Mouse (Mus musculus) midbrain, embryonic 11.5 days (tissue): ENCODE data around the gene Iyd. TPM values are rescaled to one million over a fixed set of nuclear protein-coding genes. Genes with fewer than 3 reads are reported as not detected.
"Not testable (repeated sequence)": the region's sequence is repeated elsewhere in the genome, so short reads cannot be mapped to it uniquely, and the experiment has no call there.

ENCODE experiments used
- ATAC-seq: fragments of 200-750 bp; cut with Nextera tagmentation; 2 replicates; pipeline ENCODE4 v1.8.0; 2017; ENCODE audit warnings: moderate TSS enrichment, moderate library complexity; ENCODE audit not compliant: low FRiP score
- DNase-seq: peaks from one replicate; pipeline ENCODE4 v3.0.0; 2015; ENCODE audit warnings: low spot score; ENCODE audit errors: missing footprints
- H3K27ac ChIP-seq: fragments of 300-500 bp; sonication (generic); 2 replicates; pipeline ENCODE4 v1.5.1; 2014; ENCODE audit warnings: low read depth, low read length
- H3K27me3 ChIP-seq: fragments of 300-500 bp; sonication (generic); 2 replicates; pipeline ENCODE4 v1.6.1; 2014; ENCODE audit warnings: mild to moderate bottlenecking, low read length, moderate library complexity, mixed read lengths; ENCODE audit not compliant: control insufficient read depth, insufficient read depth
- H3K36me3 ChIP-seq: fragments of 300-500 bp; sonication (generic); 2 replicates; pipeline ENCODE4 v1.6.1; 2014; ENCODE audit warnings: mild to moderate bottlenecking, low read length, moderate library complexity, mixed read lengths; ENCODE audit not compliant: control insufficient read depth, insufficient read depth
- H3K4me1 ChIP-seq: fragments of 300-500 bp; sonication (generic); 2 replicates; pipeline ENCODE4 v1.6.1; 2014; ENCODE audit warnings: low read length; ENCODE audit not compliant: control insufficient read depth, insufficient read depth
- H3K4me2 ChIP-seq: fragments of 300-500 bp; sonication (generic); 2 replicates; pipeline ENCODE4 v1.6.1; 2014; ENCODE audit warnings: mild to moderate bottlenecking, moderate library complexity
- H3K4me3 ChIP-seq: fragments of 300-500 bp; sonication (generic); 2 replicates; pipeline ENCODE4 v1.5.1; 2014; ENCODE audit warnings: low read depth, low read length
- H3K9ac ChIP-seq: fragments of 300-500 bp; sonication (generic); 2 replicates; pipeline ENCODE4 v1.6.1; 2014; ENCODE audit warnings: low read length
- H3K9me3 ChIP-seq: fragments of 300-500 bp; sonication (generic); 2 replicates; pipeline ENCODE4 v1.6.1; 2016; ENCODE audit warnings: low read length; ENCODE audit not compliant: control insufficient read depth
- WGBS: fragments of 180-500 bp; shearing (Covaris S2); extraction: QIAGEN DNeasy Blood & Tissue Kit; methylation state at CpG from one replicate; pipeline ENCODE4 v1.1.7; 2014; 5-methylcytosine and 5-hydroxymethylcytosine counted together
- polyA plus RNA-seq: library from polyadenylated mRNA; unstranded; fragments of >200 nt; fragmentation: Nextera tagmentation; extraction: Ambion mirVana; gene quantifications from 2 replicates; pipeline ENCODE4 v1.2.1, GENCODE M21; 2014

The Iyd gene
- not detected in 2 replicates for polyA plus RNA-seq

DNA sequence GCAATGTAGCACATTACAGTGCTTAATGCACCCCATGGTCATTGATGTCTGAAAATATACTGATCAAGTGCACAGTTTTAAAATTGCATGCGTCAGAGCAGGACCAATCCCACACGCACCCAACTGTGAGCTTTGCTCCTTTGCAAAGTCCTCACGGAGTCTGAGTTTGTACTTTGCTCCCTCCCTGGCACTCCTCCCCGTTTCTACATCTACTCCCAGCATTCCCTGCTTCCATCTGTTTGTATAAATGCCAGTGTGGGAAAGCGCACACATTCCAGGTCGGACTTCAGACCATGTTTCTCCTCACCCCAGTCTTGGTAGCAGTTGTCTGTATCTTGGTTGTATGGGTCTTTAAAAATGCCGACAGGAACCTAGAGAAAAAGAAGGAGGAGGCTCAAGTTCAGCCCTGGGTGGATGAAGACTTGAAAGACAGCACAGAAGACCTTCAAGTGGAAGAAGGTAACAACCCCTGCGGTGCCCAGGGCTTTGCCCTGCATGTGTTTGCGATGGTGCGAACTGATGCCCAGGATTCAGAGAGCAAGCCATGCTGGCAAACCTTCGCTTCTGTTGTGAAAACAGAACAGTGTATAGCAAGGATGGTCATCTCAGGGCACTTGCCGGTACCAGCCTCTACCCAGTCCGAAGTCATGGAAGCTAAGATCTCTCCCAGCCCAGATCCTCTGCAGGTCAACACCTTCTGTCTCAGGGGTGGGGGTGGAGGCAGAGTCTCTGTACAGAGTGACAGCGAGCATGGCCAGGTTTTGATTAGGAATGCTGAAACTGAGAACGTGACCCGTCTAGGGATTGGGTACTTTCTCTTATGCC lies at the start of gene Iyd:
Gene Iyd (plus strand): TSS at position 238 of the 825 bp plus-strand sequence.
- WGBS: 81% methylated on average over 16 of the region's 16 CpGs
- ATAC-seq: no peak
- Histone ChIP-seq H3K4me1 (peaks cover 4% of the 10 kb centered on the region; the same call in 1 of the 2 replicates), H3K27ac (no peak within 1 kb of the TSS), H3K36me3 (no peaks in the 10 kb centered on the region), H3K27me3 (no peaks in the 10 kb centered on the region), H3K9ac (no peak within 1 kb of the TSS), H3K9me3 (no peaks in the 10 kb centered on the region), H3K4me3 (no peak within 1 kb of the TSS), H3K4me2 (no peak within 1 kb of the TSS)
- DNase-seq: no peak

- H3K27ac ChIP-seq: no peak overlapping the region
- H3K27me3 ChIP-seq: no peaks in the 10 kb centered on the region
- WGBS: 86% methylated on average over 2 of the region's 2 CpGs
- H3K4me1 ChIP-seq: no peaks in the 10 kb centered on the region
- no peak overlapping the region for H3K4me2 ChIP-seq
- ATAC-seq: no peak
- H3K9me3 ChIP-seq: no peaks in the 10 kb centered on the region
- no peaks in the 10 kb centered on the region for H3K36me3 ChIP-seq
- no peak overlapping the region for H3K4me3 ChIP-seq
- no peak overlapping the region for H3K9ac ChIP-seq
- no peak for DNase-seq
Observed at GRCm38 (mm10) chr10:3496791-3497190, 43.2 kb upstream of the Iyd start.

DNA sequence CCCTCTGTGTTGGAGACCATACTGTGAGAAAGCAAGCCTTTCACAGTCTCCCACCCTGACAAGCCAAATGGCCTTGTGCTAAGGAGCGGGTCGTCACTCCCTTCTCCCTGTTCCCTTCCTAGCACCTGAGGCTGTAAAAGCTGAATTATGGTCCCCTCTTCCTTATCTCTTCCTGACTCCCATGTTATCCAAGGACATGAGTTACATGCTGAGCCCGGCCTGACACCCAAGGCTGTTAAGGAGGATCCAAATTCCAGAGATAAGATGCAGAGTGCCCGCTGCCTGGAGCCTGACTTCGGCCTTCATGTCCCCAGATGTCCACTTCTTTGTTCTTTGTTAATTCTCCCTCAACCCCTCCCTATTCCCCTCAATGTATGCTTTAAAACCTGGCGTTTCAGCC lies 39.2 kb upstream of the Iyd start:
- H3K27ac ChIP-seq, H3K27me3 ChIP-seq, H3K4me2 ChIP-seq, DNase-seq, H3K36me3 ChIP-seq, H3K4me3 ChIP-seq, H3K4me1 ChIP-seq, H3K9ac ChIP-seq, H3K9me3 ChIP-seq, ATAC-seq: not testable (repeated sequence)
- 92% methylated on average over 6 of the region's 6 CpGs for WGBS

GRCm38 (mm10) chr10:3507484-3508221 lies 32.4 kb upstream of the Iyd start:
- DNase-seq: peak; percentile 71
- WGBS: 81% methylated on average over 8 of the region's 8 CpGs
- H3K4me3 ChIP-seq: no peak overlapping the region
- no peaks in the 10 kb centered on the region for H3K9me3 ChIP-seq
- no peaks in the 10 kb centered on the region for H3K36me3 ChIP-seq
- no peaks in the 10 kb centered on the region for H3K27me3 ChIP-seq
- H3K4me2 ChIP-seq: no peak overlapping the region
- H3K9ac ChIP-seq: no peak overlapping the region
- no peak overlapping the region for H3K27ac ChIP-seq
- H3K4me1 ChIP-seq: no peaks in the 10 kb centered on the region
- no peak for ATAC-seq

- DNase-seq: no peak
- Histone ChIP-seq H3K4me2 (no peak overlapping the region), H3K4me3 (no peak overlapping the region), H3K9me3 (no peaks in the 10 kb centered on the region), H3K9ac (no peak overlapping the region), H3K36me3 (no peaks in the 10 kb centered on the region), H3K27me3 (no peaks in the 10 kb centered on the region), H3K27ac (no peak overlapping the region), H3K4me1 (no peaks in the 10 kb centered on the region)
- 77% methylated on average over 2 of the region's 2 CpGs for WGBS
- no peak for ATAC-seq
Observed at GRCm38 (mm10) chr10:3508222-3508588, 31.8 kb upstream of the Iyd start.

GRCm38 (mm10) chr10:3508746-3509145 lies 31.3 kb upstream of the Iyd start:
- Histone ChIP-seq H3K4me3 (no peak overlapping the region), H3K4me1 (no peaks in the 10 kb centered on the region), H3K27ac (no peak overlapping the region), H3K36me3 (no peaks in the 10 kb centered on the region), H3K9me3 (no peaks in the 10 kb centered on the region), H3K4me2 (no peak overlapping the region), H3K9ac (no peak overlapping the region), H3K27me3 (no peaks in the 10 kb centered on the region)
- DNase-seq (peak; percentile 56), ATAC-seq (no peak)
- WGBS: 65% methylated on average over 2 of the region's 2 CpGs

DNA sequence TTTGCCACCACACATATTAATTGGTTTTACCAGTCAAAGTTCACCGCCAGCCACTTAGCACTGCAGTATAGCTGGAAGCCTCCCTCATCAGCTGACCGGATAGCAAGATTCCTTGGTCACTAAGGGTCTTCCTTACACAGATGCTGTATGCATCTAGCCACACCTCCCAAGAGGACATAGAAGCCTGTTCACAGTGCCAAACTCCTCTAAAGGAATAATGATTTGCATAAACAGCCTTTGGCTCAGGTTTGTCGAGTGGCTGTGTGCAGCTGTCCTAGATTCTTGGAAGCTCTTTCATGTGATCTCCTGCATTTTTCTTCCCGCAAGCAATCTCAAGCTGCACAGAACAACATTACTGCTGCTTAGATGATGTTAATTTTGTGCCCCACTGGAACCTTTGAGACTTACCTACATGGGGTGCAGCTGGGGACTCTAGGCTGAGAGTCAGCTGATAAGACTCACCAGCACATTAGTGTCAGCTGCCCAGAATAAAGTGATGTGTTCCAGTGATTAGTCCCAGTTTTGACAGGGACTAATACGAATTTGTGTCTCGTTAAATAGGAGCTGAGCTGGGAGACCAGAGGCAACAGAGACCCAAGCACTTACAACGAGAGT lies 30.3 kb upstream of the Iyd start:
- peak; percentile 69 for DNase-seq
- no peaks in the 10 kb centered on the region for H3K9me3 ChIP-seq
- no peaks in the 10 kb centered on the region for H3K36me3 ChIP-seq
- no peak overlapping the region for H3K9ac ChIP-seq
- H3K4me3 ChIP-seq: no peak overlapping the region
- H3K4me1 ChIP-seq: no peaks in the 10 kb centered on the region
- no peak overlapping the region for H3K4me2 ChIP-seq
- WGBS: 88% methylated on average over 7 of the region's 7 CpGs
- no peaks in the 10 kb centered on the region for H3K27me3 ChIP-seq
- peak; percentile 28; the same call in 1 of the 2 replicates for ATAC-seq
- no peak overlapping the region for H3K27ac ChIP-seq

GRCm38 (mm10) chr10:3510486-3510885 lies 29.6 kb upstream of the Iyd start:
- Histone ChIP-seq H3K4me1 (no peaks in the 10 kb centered on the region), H3K4me2 (no peak overlapping the region), H3K9me3 (no peaks in the 10 kb centered on the region), H3K9ac (no peak overlapping the region), H3K27ac (no peak overlapping the region), H3K27me3 (no peaks in the 10 kb centered on the region), H3K4me3 (no peak overlapping the region), H3K36me3 (no peaks in the 10 kb centered on the region)
- ATAC-seq: no peak
- peak; percentile 62 for DNase-seq
- WGBS: 68% methylated on average over 3 of the region's 3 CpGs

- H3K27ac ChIP-seq: no peak overlapping the region
- peak; percentile 71 for DNase-seq
- no peaks in the 10 kb centered on the region for H3K36me3 ChIP-seq
- no peak for ATAC-seq
- no peaks in the 10 kb centered on the region for H3K4me1 ChIP-seq
- H3K27me3 ChIP-seq: no peaks in the 10 kb centered on the region
- H3K4me3 ChIP-seq: no peak overlapping the region
- 71% methylated on average over 3 of the region's 3 CpGs for WGBS
- no peak overlapping the region for H3K4me2 ChIP-seq
- H3K9me3 ChIP-seq: no peaks in the 10 kb centered on the region
- no peak overlapping the region for H3K9ac ChIP-seq
Observed at GRCm38 (mm10) chr10:3511401-3511800, 28.6 kb upstream of the Iyd start.
